Mouse (Mus musculus) midbrain, embryonic 10.5 days (tissue): Measurements from ENCODE around the gene Pus1. TPM values are rescaled to one million over a fixed set of nuclear protein-coding genes. Genes with fewer than 3 reads are reported as not detected.

Experiments used
- polyA plus RNA-seq: library from polyadenylated mRNA; unstranded; fragments of >200 nt; fragmentation: Nextera tagmentation; extraction: Ambion mirVana; gene quantifications from 2 replicates; pipeline ENCODE4 v1.2.1, GENCODE M21; 2016

Gene Pus1
- polyA plus RNA-seq, 1 experiment from 2014 or later, result 41.3 TPM

Other genes with a start within 250 kb of the Pus1 start
- gene Galnt9, start 236.3 kb downstream of the Pus1 start, polyA plus RNA-seq, result 3.4 and 7.3 TPM in 2 replicates
- 77.7 and 91.9 TPM in 2 replicates for gene Noc4l, start 127.2 kb downstream of the Pus1 start, polyA plus RNA-seq
- gene Ddx51, start 127.2 kb downstream of the Pus1 start, polyA plus RNA-seq, result 31.0 and 33.1 TPM in 2 replicates
- gene Ep400, start 9.9 kb downstream of the Pus1 start, polyA plus RNA-seq, result 57.5 and 65.6 TPM in 2 replicates
- 18.4 and 23.6 TPM in 2 replicates for gene Ulk1, start 29.4 kb upstream of the Pus1 start, polyA plus RNA-seq
- gene Hscb, start 59.1 kb upstream of the Pus1 start, polyA plus RNA-seq, result 26.9 and 28.1 TPM in 2 replicates
- gene Chek2, start 59.3 kb upstream of the Pus1 start, polyA plus RNA-seq, result 39.5 and 44.3 TPM in 2 replicates
- 9.4 and 14.9 TPM in 2 replicates for gene Ttc28, start 99.1 kb upstream of the Pus1 start, polyA plus RNA-seq